Mouse (Mus musculus) bone marrow, adult 2 months (tissue): ENCODE data around the gene Svop. TPM values are rescaled to one million over a fixed set of nuclear protein-coding genes. Genes with fewer than 3 reads are reported as not detected.

Experiments
- H3K27ac ChIP-seq: fragments of 200-500 bp; 2 replicates; pipeline ENCODE4 v1.5.1; 2012; ENCODE audit warnings: low read depth, mild to moderate bottlenecking, control low read depth, inconsistent platforms, low read length; ENCODE audit not compliant: control insufficient read depth, poor library complexity, insufficient read depth
- H3K4me1 ChIP-seq: fragments of 200-500 bp; 2 replicates; pipeline ENCODE4 v1.6.1; 2011; ENCODE audit warnings: low read length; ENCODE audit not compliant: control insufficient read depth, insufficient read depth
- H3K4me3 ChIP-seq: fragments of 200-500 bp; replicated peaks from 2 replicates; pipeline ENCODE3; 2011; ENCODE audit warnings: mild to moderate bottlenecking, low read depth, low read length, control low read depth; ENCODE audit not compliant: control insufficient read depth
- CTCF ChIP-seq: fragments of 200-500 bp; IDR thresholded peaks from 2 replicates; pipeline ENCODE4 v1.5.1; 2011; ENCODE audit warnings: low read length, control low read depth; ENCODE audit not compliant: control insufficient read depth, insufficient read depth
- POLR2A ChIP-seq: fragments of 200-500 bp; IDR thresholded peaks from 2 replicates; pipeline ENCODE4 v1.6.1; 2011; ENCODE audit warnings: low read depth, mild to moderate bottlenecking, control low read depth, low read length, borderline replicate concordance; ENCODE audit not compliant: control insufficient read depth
- WGBS: fragments of 180-500 bp; shearing (Covaris S2); methylation state at CpG from one replicate; pipeline ENCODE4 v1.1.7; 2018; 5-methylcytosine and 5-hydroxymethylcytosine counted together
- polyA plus RNA-seq: library from polyadenylated mRNA; stranded (reverse); fragments of >200 nt; gene quantifications from 2 replicates; pipeline ENCODE4 v1.2.4, GENCODE M21; 2011; ENCODE audit warnings: low replicate concordance; ENCODE audit not compliant: missing spikeins, insufficient read depth, insufficient read length

The Svop gene
- polyA plus RNA-seq, 1 experiment = not detected

DNA sequence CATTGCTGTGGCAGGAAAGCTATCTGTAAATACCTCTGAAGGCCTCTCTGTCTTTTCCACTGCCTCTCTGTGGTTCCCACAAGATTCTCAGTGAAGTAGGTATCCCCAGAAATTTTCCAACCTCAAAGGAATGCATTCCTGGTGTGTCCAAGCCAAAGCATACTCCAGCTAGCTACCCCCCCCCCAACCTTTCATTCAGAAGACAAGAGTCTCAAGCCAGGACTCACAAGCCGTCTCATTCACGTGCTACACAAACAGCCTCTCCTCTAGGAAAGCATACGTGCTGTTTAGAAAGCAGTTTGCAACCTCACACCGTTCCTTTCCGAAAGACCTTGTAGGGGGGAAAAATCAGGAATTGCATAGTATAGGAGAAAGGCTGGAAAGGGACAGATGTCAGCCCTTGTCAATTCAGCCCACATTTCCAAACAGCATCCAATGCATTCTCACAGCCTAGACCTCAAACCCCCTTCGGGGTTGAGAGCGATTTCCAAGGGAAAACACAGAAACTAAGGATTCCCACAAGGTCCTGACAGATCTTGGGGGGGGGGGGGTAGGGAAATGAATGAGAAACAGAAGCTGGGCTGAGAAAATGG lies 853 bp downstream of the Svop start:
- Histone ChIP-seq H3K27ac (no peak overlapping the region), H3K4me1 (no peaks in the 10 kb centered on the region), H3K4me3 (no peak overlapping the region)
- WGBS = 28% methylated on average over 7 of the region's 7 CpGs
- TF ChIP-seq POLR2A = no peak

DNA sequence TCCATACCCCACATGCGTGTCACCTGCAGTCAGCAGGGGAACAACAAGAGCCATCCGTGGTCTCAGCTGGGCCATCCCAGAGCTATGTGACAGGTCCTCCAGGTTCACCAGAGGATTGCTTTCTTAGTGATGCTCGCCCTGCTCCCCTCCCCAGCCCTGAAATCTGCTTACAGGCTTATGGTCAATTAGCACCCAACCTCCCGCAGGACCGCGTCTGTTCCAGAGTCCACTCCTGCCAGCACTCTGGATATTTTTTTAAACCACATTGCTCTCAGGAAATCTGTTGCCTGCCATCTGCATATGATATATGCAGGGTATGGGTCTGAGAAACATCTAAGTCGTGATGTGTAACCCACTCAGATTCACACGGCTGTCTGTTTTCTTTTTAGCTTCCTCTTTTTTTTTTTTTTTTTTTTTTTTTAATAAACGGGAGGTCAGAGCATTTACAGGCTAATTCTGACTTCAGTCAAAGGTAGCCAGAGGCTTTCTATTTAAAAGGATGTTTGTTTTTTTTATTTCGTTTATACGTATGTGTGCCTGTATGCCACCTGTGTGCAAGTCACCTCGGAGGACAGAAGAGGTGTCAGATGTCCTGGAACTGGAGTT lies 3.4 kb downstream of the Svop start:
- Histone ChIP-seq H3K4me1 (no peaks in the 10 kb centered on the region), H3K4me3 (no peak overlapping the region), H3K27ac (no peak overlapping the region)
- TF ChIP-seq POLR2A (no peak), CTCF (no peak)
- WGBS = 52% methylated on average over 12 of the region's 12 CpGs

DNA sequence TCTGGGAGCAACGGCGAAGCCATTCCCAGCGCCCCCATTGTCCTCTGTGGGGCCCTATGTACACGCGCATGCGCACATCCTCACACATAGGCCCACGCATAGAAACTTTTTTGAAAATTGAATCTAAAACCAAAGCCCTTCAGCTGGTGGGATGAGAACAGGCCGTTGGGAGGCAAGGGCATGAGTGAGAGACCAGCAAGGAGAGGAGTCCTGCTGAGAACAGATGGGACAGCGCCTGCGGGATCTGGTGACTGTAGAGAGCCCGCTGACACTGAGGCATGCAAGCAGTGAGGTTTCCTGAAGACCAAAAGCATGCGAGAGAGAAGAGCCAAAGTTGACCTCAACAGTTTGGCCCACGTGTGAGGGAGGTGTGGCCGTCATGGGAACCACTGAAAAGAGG lies 5.9 kb downstream of the Svop start:
- TF ChIP-seq CTCF = no peak
- 77% methylated on average over 14 of the region's 14 CpGs for WGBS

DNA sequence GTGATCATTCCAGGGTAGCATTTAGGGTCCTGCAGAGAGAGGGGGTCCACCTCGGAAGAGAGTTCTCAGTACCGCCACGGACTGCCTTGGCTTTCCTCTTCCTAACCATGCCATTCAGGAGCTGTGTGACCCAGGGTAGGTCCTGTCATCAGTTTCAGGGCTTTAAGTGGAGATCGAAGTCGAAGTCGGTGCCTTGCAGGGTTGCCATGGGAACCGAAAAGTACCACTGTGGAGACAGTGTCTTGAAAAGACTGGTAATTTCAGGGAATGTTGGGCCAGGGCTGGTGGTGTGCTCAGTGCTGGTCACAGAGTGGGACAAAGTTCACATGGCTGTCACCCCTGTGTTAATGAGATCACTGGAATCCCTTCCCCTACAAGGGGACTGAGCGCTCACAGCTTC lies 14.4 kb downstream of the Svop start:
- Histone ChIP-seq H3K4me3 (no peak overlapping the region), H3K4me1 (no peaks in the 10 kb centered on the region), H3K27ac (no peak overlapping the region)
- 70% methylated on average over 8 of the region's 8 CpGs for WGBS
- TF ChIP-seq CTCF = no peak
- no peak for TF ChIP-seq POLR2A

More for the DNA sequence above, 5.9 kb downstream of the Svop start:
- H3K27ac ChIP-seq = no peak overlapping the region
- no peak overlapping the region for H3K4me3 ChIP-seq
- H3K4me1 ChIP-seq = no peaks in the 10 kb centered on the region

DNA sequence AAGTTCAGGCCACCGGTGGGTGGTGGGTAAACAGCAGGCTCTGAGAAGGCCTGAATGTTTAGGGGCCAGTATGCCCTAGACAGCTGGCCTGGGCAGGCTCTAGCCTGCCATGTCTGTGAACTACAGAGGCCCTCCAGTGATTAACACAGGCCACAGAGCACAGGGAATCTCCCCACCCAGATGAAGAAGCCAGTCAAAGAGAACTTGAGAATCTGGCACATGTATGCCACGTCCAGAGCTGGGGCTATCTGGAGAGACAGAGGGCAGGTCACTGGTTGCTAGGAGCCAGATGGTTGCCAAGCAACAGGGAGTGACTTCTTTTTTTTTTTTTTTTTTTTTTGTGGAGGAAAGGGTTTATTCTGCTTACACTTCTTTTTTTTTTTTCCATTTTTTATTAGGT lies 19.1 kb downstream of the Svop start:
- WGBS = 51% methylated on average over 2 of the region's 2 CpGs
- TF ChIP-seq POLR2A (no peak), CTCF (no peak)

GRCm38 (mm10) chr5:114070858-114071257 lies 20.5 kb downstream of the Svop start:
- TF ChIP-seq CTCF (no peak), POLR2A (no peak)
- WGBS = 82% methylated on average over 4 of the region's 4 CpGs
- Histone ChIP-seq H3K4me1 (no peaks in the 10 kb centered on the region), H3K27ac (no peak overlapping the region), H3K4me3 (no peak overlapping the region)

More for the DNA sequence above, 19.1 kb downstream of the Svop start:
- no peak overlapping the region for H3K27ac ChIP-seq
- no peaks in the 10 kb centered on the region for H3K4me1 ChIP-seq
- no peak overlapping the region for H3K4me3 ChIP-seq

DNA sequence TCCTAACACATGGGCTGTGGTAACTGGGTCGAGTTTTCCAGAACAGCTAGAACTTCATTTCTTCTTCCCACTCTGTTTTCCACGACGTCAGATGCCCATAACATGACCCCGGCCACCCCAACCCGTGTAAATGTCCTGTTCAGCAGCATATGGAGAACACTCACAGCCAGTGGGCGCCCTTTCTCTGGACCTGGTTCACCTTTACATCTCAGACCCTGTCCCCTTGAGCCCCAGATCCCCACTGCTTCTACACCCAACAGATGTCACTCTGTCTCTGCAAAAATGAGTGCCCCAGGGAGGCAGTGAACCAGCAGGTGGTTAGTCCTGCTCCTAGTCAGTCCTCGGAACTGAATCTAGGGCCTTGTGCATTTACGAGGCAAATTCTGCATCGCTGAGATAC lies 23.4 kb downstream of the Svop start:
- Histone ChIP-seq H3K4me1 (no peaks in the 10 kb centered on the region), H3K27ac (no peak overlapping the region), H3K4me3 (no peak overlapping the region)
- no peak for TF ChIP-seq POLR2A
- no peak for TF ChIP-seq CTCF
- WGBS = 58% methylated on average over 9 of the region's 9 CpGs

DNA sequence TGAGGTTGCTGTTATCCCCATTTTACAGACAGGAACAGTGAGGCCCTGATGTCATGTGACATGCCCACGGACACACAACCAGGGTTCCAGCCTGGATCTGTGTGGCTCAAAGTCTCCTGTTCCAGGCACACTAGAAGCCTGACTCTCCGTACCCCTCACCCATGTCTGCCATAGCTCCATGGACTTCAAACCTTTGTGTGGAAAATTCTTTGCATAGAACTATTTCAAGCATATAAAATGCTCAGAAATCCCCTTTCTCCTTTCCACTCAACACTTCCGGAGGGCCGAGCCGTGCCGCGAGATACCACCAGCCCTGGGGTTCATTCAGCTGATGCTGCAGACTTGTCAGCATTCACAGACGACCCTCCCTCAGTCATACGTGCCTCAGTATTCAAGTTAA lies 23.8 kb downstream of the Svop start:
- WGBS = 74% methylated on average over 9 of the region's 9 CpGs
- Histone ChIP-seq H3K4me1 (no peaks in the 10 kb centered on the region; the same call in 1 of the 2 replicates), H3K4me3 (no peak overlapping the region), H3K27ac (no peak overlapping the region)
- TF ChIP-seq CTCF (no peak), POLR2A (no peak)

GRCm38 (mm10) chr5:114066601-114067000 lies 24.8 kb downstream of the Svop start:
- WGBS = 52% methylated on average over 6 of the region's 6 CpGs
- no peaks in the 10 kb centered on the region; the same call in 1 of the 2 replicates for H3K4me1 ChIP-seq
- H3K27ac ChIP-seq = no peak overlapping the region
- no peak for TF ChIP-seq CTCF
- no peak for TF ChIP-seq POLR2A
- no peak overlapping the region for H3K4me3 ChIP-seq
